Mouse (Mus musculus): ENCODE measurements around the gene Bcar3.

The Bcar3 gene

GRCm38 (mm10) chr3:122292300-122293222 is 1.4 kb upstream of the Bcar3 start:
- peak; percentile 91 for DNase-seq (ENCODE audit: low read depth, low spot score)

GRCm38 (mm10) chr3:122293223-122293953 is 548 bp upstream of the Bcar3 start:
- peak; percentile 54 for DNase-seq (ENCODE audit: low read depth, low spot score)

- DNase-seq (ENCODE audit: low read depth, low spot score): peak; percentile 72
These were observed 1.6 kb downstream of the Bcar3 start for GRCm38 (mm10) chr3:122295511-122295910.

- DNase-seq (ENCODE audit: low read depth, low spot score): no peak
These were observed 3.0 kb downstream of the Bcar3 start for GRCm38 (mm10) chr3:122296979-122297378.

GRCm38 (mm10) chr3:122300983-122301919 is 7.3 kb downstream of the Bcar3 start:
- no peak for DNase-seq (ENCODE audit: low read depth, low spot score)

GRCm38 (mm10) chr3:122304560-122304959 is 10.6 kb downstream of the Bcar3 start:
- no peak for DNase-seq (ENCODE audit: low read depth, low spot score)

GRCm38 (mm10) chr3:122307894-122308671 is 14.1 kb downstream of the Bcar3 start:
- DNase-seq (ENCODE audit: low read depth, low spot score): no peak

- DNase-seq (ENCODE audit: low read depth, low spot score): no peak
These were observed 15.0 kb downstream of the Bcar3 start for GRCm38 (mm10) chr3:122308981-122309380.

GRCm38 (mm10) chr3:122312078-122312477 is 18.1 kb downstream of the Bcar3 start:
- DNase-seq (ENCODE audit: low read depth, low spot score): peak; percentile 84

GRCm38 (mm10) chr3:122312936-122313629 is 19.1 kb downstream of the Bcar3 start:
- DNase-seq (ENCODE audit: low read depth, low spot score): no peak

GRCm38 (mm10) chr3:122313936-122314335 is 20.0 kb downstream of the Bcar3 start:
- DNase-seq (ENCODE audit: low read depth, low spot score): no peak

- DNase-seq (ENCODE audit: low read depth, low spot score): no peak
These were observed 22.7 kb downstream of the Bcar3 start for GRCm38 (mm10) chr3:122316621-122317020.

GRCm38 (mm10) chr3:122317339-122317738 is 23.4 kb downstream of the Bcar3 start:
- no peak for DNase-seq (ENCODE audit: low read depth, low spot score)

- DNase-seq (ENCODE audit: low read depth, low spot score): no peak
These were observed 28.3 kb downstream of the Bcar3 start for GRCm38 (mm10) chr3:122322226-122322625.

GRCm38 (mm10) chr3:122323841-122324240 is 29.9 kb downstream of the Bcar3 start:
- DNase-seq (ENCODE audit: low read depth, low spot score): no peak

- no peak for DNase-seq (ENCODE audit: low read depth, low spot score)
These were observed 30.6 kb downstream of the Bcar3 start for GRCm38 (mm10) chr3:122324528-122324927.

GRCm38 (mm10) chr3:122330484-122330883 is 36.5 kb downstream of the Bcar3 start:
- DNase-seq (ENCODE audit: low read depth, low spot score): no peak

- no peak for DNase-seq (ENCODE audit: low read depth, low spot score)
These were observed 39.6 kb downstream of the Bcar3 start for GRCm38 (mm10) chr3:122333493-122333892.

- DNase-seq (ENCODE audit: low read depth, low spot score): no peak
These were observed 40.0 kb downstream of the Bcar3 start for GRCm38 (mm10) chr3:122333902-122334301.

- DNase-seq (ENCODE audit: low read depth, low spot score): peak; percentile 30
These were observed 40.4 kb downstream of the Bcar3 start for GRCm38 (mm10) chr3:122334375-122334774.
